Mouse (Mus musculus) gastrocnemius, postnatal 10 days (tissue): ENCODE results near the gene Crebrf. TPM values are rescaled to one million over a fixed set of nuclear protein-coding genes. Genes with fewer than 3 reads are reported as not detected.

Experiments used
- total RNA-seq, 2 experiments: library from RNA; stranded (reverse); gene quantifications; 2 replicates each; pipeline ENCODE4 v1.2.3; 2021

Gene Crebrf
- total RNA-seq, 2 experiments from 2014 or later = 17.7 to 18.9 TPM

Other genes with a start within 250 kb of the Crebrf start
- 100 to 1,000 TPM; 115 to 117 TPM for gene Ergic1, start 154.2 kb upstream of the Crebrf start, total RNA-seq
- gene Dusp1, start 153.5 kb upstream of the Crebrf start, total RNA-seq = 10 to 100 TPM; 40.3 to 43.3 TPM
- 10 to 100 TPM; 44.1 to 46.0 TPM for gene Atp6v0e, start 52.4 kb upstream of the Crebrf start, total RNA-seq
- gene Bnip1, start 65.4 kb downstream of the Crebrf start, total RNA-seq = 10 to 100 TPM; 22.8 to 26.3 TPM
- gene Nkx2-5, start 129.4 kb downstream of the Crebrf start, total RNA-seq = not detected
- gene Kifc5b, start 201.4 kb downstream of the Crebrf start, total RNA-seq = 1 to 10 TPM; 2.5 to 4.1 TPM
- gene Phf1, start 217.4 kb downstream of the Crebrf start, total RNA-seq = 1 to 10 TPM; 5.1 to 8.1 TPM
- 10 to 100 TPM; 87.9 to 91.1 TPM for gene Cuta, start 223.9 kb downstream of the Crebrf start, total RNA-seq
- 10 to 100 TPM in 1 of 2 experiments, 1 to 10 TPM in 1; 8.2 to 11.8 TPM for gene Syngap1, start 225.6 kb downstream of the Crebrf start, total RNA-seq